Mouse (Mus musculus): ENCODE measurements around the gene Whrn.

DNA sequence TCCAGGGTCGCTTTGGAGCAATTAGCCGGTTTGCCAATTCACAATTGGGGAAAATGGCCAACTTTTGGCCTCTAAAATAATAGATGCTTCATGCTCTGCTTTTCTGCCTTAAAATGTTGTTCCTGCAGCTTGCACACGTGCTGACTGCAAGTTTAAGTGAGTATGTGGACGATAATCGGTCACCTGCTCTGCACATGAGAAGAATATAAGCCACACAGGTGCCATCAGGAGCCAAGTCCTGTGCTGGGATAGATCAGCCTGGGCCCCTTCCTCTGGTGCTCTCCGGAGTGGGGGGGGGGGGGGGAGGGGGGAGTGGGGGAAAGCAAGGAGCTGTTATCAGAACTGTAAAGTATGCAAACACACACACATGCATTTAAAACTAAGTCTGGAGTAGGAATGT is 521 bp upstream of the Whrn start:
- TF ChIP-seq POLR2A (IDR thresholded peaks at IDR 0.05; ENCODE audit: borderline replicate concordance, extremely low read depth, low read depth, low read length) (no peak), CTCF (IDR thresholded peaks at IDR 0.05; ENCODE audit: insufficient read depth, low read length) (no peak)
